Mouse (Mus musculus): ENCODE results near the gene Taf1b.
A peak's percentile ranks its signal among the peaks of the same experiment; 100 is the strongest.

Gene Taf1b

GRCm38 (mm10) chr12:24600806-24601205 lies 102.6 kb downstream of the Taf1b start:
- DNase-seq (ENCODE audit: low read depth, low spot score), result peak; percentile 83

GRCm38 (mm10) chr12:24603266-24603665 lies 105.1 kb downstream of the Taf1b start:
- DNase-seq (ENCODE audit: low read depth, low spot score), result peak; percentile 64

GRCm38 (mm10) chr12:24606166-24606565 lies 108.0 kb downstream of the Taf1b start:
- DNase-seq (ENCODE audit: low read depth, low spot score), result no peak
